Mouse (Mus musculus) liver, adult (tissue): ENCODE measurements around the gene Gm49776.

Source experiments
- GATA4 ChIP-seq: IDR thresholded peaks from 2 replicates; pipeline ENCODE4 v1.6.1; 2014; ENCODE audit warnings: mild to moderate bottlenecking, low read length; ENCODE audit not compliant: insufficient replicate concordance

Gene Gm49776

GRCm38 (mm10) chr16:18258221-18258620, at the start of gene Gm49776:
Gene Gm49776 (minus strand): TSS chr16:18258321.
- TF ChIP-seq GATA4 = no peak

- TF ChIP-seq GATA4 = peak; percentile 36; the same call in 1 of the 2 replicates
Measured at GRCm38 (mm10) chr16:18289067-18289588, 31.0 kb upstream of the Gm49776 start, which contains the start of gene Dgcr8. Gene Dgcr8 (minus strand): TSS chr16:18289246.

GRCm38 (mm10) chr16:18288581-18289061, 30.5 kb upstream of the Gm49776 start:
- TF ChIP-seq GATA4 = no peak

GRCm38 (mm10) chr16:18288166-18288565, 30.0 kb upstream of the Gm49776 start:
- no peak for TF ChIP-seq GATA4

- no peak for TF ChIP-seq GATA4
Measured at GRCm38 (mm10) chr16:18275166-18275565, 17.0 kb upstream of the Gm49776 start.

GRCm38 (mm10) chr16:18268182-18268581, 10.1 kb upstream of the Gm49776 start:
- TF ChIP-seq GATA4 = no peak

GRCm38 (mm10) chr16:18265024-18265423, 6.9 kb upstream of the Gm49776 start:
- TF ChIP-seq GATA4 = no peak

- no peak for TF ChIP-seq GATA4
Measured at GRCm38 (mm10) chr16:18253866-18254265, 4.3 kb downstream of the Gm49776 start.

GRCm38 (mm10) chr16:18252736-18253135, 5.4 kb downstream of the Gm49776 start:
- TF ChIP-seq GATA4 = no peak

- TF ChIP-seq GATA4 = no peak
Measured at GRCm38 (mm10) chr16:18250828-18251790, 7.0 kb downstream of the Gm49776 start.

GRCm38 (mm10) chr16:18250231-18250630, 7.9 kb downstream of the Gm49776 start:
- TF ChIP-seq GATA4 = no peak

GRCm38 (mm10) chr16:18249364-18249967, 8.7 kb downstream of the Gm49776 start:
- TF ChIP-seq GATA4 = no peak

GRCm38 (mm10) chr16:18248433-18249363, 9.4 kb downstream of the Gm49776 start, which contains the start of the genes Trmt2a and Ranbp1:
Gene Trmt2a (plus strand): TSS chr16:18248679.
Gene Ranbp1 (minus strand): TSS chr16:18248732.
- TF ChIP-seq GATA4 = peak; percentile 49; the same call in 1 of the 2 replicates
